Comparison of ENCODE assay signal across 8 mouse cellular contexts in the genomic region with DNA sequence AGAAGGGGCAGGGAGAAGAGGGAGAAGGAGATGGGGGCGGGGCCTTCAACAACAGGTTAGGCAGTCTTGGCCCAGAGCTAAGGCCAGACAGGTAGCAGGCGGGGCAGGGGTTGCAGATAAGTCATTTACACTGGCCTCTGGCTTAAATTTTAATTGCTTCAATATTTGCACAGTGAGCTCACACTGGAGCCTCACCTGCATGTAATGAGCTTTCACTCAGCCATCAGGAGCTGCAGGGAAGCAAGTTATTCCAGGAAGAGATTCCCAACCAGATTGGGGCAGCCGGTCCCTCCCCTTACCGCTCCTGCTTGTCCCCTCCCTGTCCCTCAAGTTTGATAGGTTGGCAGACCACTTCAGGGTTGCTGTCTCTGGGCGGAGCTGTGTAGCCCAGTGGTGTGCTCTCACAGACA. TPM values are rescaled to one million over a fixed set of nuclear protein-coding genes. Genes with fewer than 3 reads are reported as not detected.
DNase-seq lines count a peak whose midpoint lies in the region; ATAC-seq lines count a peak whose summit lies in the region.

No protein-coding gene starts in this region.

- peak overlapping the region; percentile 19; the same call in 1 of the 2 replicates for H3K9ac ChIP-seq in liver, embryonic 12.5 days

- 47% methylated on average over 5 of the region's 5 CpGs for WGBS in liver, embryonic 12.5 days (ENCODE audit: insufficient replicate concordance)

- peak; percentile 54 for ATAC-seq in liver, embryonic 12.5 days

- H3K4me3 ChIP-seq in liver, embryonic 12.5 days = no peak overlapping the region

- DNase-seq in testis, postnatal 10 days (ENCODE audit: low spot score) = peak; percentile 58
- no peak for DNase-seq in testis, postnatal 14 days (ENCODE audit: low spot score)
- peak; percentile 84 for DNase-seq in kidney, adult 11 months
- peak; percentile 90 for DNase-seq in yolk sac, embryonic 10.5 days (ENCODE audit: low spot score)
- DNase-seq in embryo, embryonic 10 days (ENCODE audit: low spot score) = no peak
- DNase-seq in gastrocnemius, postnatal 4 days (ENCODE audit: low spot score in 2 of 2) = no peak
- no peak for DNase-seq in spleen, postnatal 4 days (ENCODE audit: low spot score in 2 of 2)

- H3K36me3 ChIP-seq in liver, embryonic 12.5 days = peaks cover 27% of the 10 kb centered on the region

- H3K4me2 ChIP-seq in liver, embryonic 12.5 days = peak overlapping the region; percentile 4

- H3K4me1 ChIP-seq in liver, embryonic 12.5 days = peaks cover 93% of the 10 kb centered on the region

- H3K27ac ChIP-seq in liver, embryonic 12.5 days = peak overlapping the region; percentile 74

- no peaks in the 10 kb centered on the region for H3K9me3 ChIP-seq in liver, embryonic 12.5 days (replicated peaks)

- no peaks in the 10 kb centered on the region for H3K27me3 ChIP-seq in liver, embryonic 12.5 days (replicated peaks)

RNA-seq across cellular contexts. Expression of a gene that starts 19.9 kb away (rescaled TPM):
- 32.5 and 34.2 TPM in 2 replicates for polyA plus RNA-seq in liver, embryonic 12.5 days (2016; fragmentation: Nextera tagmentation; extraction: Ambion mirVana)
- total RNA-seq in gastrocnemius, postnatal 4 days (2021) = 100 to 1,000 TPM; 171 to 187 TPM

Comparison
In these comparisons a context has a peak if more than half of its experiments do, and no peak if none do; other contexts are left out.
1. DNase-seq: peak in testis, postnatal 10 days (single experiment), kidney, adult 11 months (single experiment) and yolk sac, embryonic 10.5 days (single experiment); none in testis, postnatal 14 days (single experiment), embryo, embryonic 10 days (single experiment), gastrocnemius, postnatal 4 days (0 of 2) and spleen, postnatal 4 days (0 of 2).